Mouse (Mus musculus) spleen, adult 2 months (tissue): Measurements from ENCODE around the gene Itga5.

ENCODE experiments used
- CTCF ChIP-seq: fragments of 200-500 bp; IDR thresholded peaks from 2 replicates; pipeline ENCODE4 v1.5.1; 2011; ENCODE audit warnings: mild to moderate bottlenecking, inconsistent platforms; ENCODE audit not compliant: insufficient read depth, insufficient read length, insufficient replicate concordance; ENCODE audit errors: extremely low read depth
- POLR2A ChIP-seq: fragments of 200-500 bp; IDR thresholded peaks from 2 replicates; pipeline ENCODE4 v1.6.1; 2011; ENCODE audit warnings: low read depth, low read length, inconsistent platforms

DNA sequence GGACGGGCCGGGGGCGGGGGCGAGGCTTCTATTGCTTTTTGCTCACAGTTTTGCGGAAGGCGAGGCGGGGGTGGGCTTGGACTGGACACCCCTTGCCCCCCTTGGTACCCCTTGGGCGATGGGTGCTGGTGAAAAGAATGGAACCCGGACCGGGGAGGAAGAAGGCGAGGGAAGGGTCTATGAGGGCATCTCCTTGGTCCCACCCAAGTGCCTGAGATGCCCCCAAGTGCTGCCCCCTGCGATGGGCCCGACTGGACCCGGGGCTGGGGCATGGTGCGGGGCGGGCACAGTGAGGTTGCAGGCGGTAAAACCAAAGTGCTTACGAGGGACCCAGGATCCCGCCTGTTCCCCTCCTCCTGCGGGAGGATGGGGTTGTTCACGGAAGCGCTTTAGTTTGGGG is 52.4 kb downstream of the Itga5 start:
- TF ChIP-seq CTCF (no peak), POLR2A (no peak)
